Mouse (Mus musculus) spleen, postnatal 14 days (tissue): ENCODE results near the gene Acbd6.
A peak's percentile ranks its signal among the peaks of the same experiment; 100 is the strongest.

Source experiments
- DNase-seq, 2 experiments: peaks; one replicate each; pipeline ENCODE4 v3.0.0; 2021 to 2022; ENCODE audit warnings: low spot score in 2 of 2

Acbd6 gene

DNA sequence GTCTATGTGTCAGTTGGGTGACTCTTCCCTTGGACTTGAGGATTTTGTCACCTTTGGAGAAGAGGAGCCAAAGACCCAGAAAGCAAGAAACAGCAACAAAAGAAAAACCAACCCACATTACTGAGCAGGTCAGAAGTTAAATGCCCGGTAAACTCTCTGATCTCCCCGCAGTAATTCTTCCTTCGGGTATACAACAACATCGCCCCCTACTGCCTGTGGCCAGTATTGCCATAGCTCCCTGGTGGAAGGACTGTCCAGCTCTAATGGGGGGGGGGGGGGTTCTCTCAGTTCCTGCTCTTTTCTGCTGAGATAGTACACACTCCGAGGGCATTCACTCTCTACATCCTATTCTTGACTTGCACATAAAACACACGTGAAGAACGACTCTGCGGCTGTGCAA is 163.5 kb downstream of the Acbd6 start:
- no peak for DNase-seq

DNA sequence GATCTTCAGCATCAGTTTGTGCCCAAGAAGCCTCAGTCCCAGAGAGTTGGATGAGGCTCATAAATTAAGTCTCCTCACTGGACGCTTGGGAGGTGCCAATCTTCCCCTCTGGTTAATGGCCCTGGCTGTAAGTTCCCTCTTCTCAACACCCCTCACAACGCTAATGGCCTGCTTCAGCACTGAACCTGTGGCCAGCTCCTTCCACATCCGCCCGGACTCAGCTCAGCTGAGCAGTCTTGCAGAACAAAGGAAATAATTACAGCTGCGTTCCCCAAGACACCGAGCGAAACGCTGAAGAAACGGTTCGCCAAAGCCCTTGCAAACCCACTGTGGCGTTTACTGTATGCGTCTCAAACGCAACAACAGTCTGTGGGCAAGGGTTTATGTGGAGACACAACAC is 164.3 kb downstream of the Acbd6 start:
- DNase-seq: peak in 1 of 2 experiments; percentile 26

DNA sequence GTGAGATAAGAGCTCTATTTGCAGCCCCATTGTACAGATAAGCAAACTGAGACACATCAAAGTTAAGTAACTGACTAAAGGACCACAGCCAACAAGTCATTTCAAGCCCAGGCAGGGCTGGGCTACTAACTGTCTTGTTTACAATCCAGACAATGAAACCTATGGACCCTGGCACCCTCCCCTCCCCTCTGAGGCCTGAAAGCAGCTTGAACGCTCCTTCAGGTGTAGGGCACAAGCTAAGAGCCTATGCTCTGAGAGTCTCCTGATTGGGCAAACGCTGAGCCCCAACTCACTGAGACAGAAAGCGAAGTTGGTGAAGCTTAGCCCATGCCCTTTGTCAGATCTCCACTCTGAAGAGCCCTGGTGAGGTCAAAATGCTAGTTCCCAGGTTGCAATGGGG is 166.4 kb downstream of the Acbd6 start:
- no peak for DNase-seq

DNA sequence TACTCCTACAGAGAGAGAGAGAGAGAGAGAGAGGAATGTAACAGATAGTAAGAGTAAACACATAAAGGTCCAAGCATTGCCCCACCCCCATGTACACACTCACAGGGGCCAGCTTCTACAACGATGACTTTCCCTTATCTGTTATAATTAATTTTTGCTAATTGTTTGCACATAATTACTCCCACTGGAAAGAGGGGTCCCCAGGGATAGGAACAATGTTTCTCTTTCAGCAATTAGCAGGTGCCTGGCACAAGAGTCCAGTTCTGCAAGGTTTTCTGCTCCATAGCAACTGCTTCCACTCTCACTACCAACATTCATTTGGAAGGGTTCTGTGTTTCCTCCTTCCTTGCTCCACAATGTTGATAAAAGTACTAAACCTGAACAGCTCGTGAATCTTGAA is 168.0 kb downstream of the Acbd6 start:
- no peak for DNase-seq

DNA sequence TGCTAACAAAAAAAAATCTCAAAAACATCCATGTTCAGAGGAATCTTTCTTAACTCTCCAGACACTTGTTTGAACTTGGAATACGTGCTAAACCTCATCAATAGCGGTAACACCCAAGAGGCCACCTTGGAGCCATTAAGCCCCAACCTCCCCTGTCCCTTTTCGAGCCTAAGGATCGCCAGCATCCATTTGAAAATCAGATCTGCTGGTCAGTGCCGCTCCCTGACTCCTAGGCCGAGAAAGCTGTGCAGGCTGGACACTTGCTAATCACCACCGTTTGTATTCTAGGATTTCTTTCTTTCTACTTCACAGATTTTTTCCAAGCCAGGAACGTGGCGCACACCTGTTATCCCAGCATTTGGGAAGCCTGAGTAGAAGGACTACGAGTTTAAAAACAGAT is 169.9 kb downstream of the Acbd6 start:
- DNase-seq: no peak

DNA sequence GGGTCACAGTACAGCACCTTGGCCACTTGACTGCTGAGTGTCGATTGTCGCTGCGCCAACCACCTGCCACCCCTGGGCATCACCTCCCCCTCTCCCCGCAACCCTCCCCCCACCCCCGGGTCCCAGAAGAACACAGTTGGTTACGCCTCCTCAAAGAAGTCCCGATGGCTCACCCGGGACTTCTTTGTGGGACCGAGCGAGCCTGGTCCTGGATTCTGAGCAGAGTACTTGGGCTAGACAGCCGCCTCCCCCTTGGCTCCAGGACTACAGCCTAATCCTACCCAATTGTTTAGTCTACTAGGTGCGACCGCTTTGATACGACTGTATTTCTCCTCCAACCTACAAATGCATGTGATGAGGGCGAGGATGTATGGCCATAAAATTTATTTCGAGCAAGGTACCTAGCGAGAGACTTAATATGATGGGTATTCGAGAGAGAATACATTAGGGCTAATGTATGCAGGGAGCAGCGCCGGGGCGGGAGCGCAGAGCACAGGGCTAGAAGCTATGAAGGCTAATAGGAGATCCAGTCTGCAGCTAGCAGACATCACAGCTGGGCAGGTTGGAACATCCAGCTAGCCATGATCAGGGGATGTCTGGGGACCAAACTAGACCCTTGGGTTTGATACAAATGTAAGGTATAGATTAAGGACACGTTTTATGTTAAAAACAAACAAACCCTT is 171.3 kb downstream of the Acbd6 start:
- no peak for DNase-seq

DNA sequence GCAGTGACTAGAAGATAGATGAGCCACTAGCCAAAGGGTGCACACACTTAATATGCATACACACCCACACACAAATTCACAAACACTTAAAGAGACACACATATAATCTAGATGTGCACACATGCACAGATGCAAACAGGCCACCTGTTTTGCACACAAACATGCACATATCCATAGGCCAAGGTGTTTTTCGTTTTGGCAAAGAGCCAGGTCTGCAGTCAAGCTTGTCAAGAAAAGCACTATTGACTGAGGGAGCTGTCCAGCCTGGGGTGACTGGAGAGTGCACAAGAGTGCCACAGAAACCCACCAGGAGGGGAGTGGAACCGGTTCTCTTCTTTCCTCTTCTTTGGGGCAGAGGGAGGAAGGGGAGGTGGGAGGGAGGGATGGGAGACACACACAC is 173.2 kb downstream of the Acbd6 start:
- no peak for DNase-seq

DNA sequence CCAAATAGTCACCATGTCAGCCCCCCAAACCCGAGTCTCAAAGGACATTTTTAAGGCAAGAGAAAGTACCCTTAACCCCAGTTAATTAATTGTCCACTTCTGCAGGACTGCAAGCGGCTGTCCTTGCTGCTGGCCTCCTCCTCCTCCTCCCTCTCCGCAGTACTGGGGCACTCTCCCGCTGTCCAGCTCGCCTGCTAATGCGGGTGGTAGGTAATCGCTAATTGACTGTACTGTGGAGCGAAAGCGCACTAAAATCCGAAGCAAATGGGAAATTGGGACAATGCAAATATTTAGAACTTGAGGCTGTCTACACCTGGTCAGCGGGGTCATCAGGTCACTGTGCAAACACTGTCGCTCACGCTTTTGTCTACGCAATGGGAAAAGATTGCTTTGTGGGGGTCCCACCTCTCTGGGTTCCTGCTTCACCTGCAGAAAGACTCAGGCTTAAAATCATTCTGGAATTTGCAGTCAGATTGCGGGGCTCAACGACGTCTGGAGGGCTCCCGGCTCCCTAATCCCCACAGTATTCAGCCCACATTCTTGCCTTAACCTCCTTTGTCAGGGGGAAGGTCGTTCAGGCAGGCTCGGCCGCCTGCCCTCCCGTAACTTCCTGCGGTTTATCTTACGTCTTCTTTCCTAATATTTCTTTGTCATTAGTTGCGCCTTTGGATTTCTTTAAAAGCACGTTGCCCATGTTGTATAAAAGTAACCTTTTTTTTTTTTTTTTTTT is 178.3 kb downstream of the Acbd6 start:
- DNase-seq: no peak

DNA sequence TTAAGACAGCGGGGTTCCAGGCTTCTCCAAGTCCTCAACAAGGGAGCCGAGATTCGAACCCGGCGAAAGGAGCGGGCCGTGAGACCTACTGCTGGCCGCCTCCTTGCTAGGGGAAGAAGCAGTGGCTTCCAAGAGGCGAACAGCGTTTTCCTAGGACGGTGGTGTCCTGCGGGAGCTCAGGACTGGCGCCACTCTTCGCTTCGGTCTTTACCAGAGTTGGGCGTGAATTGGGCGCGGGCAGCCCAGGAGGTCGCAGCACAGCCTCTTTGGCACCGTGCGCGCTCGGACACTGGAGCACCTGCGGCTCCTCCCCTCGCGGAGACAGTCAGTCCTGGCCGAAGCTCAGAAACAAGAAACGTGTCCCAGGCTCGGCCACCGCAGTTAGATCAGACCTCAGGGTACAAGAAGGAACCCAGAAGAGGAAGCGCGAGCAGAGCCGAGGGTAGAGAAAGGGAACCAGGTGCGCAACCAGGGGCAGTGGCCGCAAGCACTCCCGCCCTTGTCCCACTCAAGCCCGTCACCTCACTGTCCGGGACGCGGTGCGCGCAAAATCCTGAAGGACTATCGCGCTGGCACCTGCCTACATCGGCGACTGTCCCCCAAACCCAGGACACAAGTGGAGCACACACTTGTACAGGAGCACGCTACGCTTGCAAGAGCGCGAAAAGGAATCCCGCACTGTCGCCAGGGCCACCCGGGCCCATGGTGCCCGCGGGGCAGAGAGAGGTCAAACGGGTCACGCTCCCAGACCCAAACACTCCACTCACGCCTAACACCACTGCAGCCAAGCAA is 179.3 kb downstream of the Acbd6 start:
- DNase-seq: no peak

DNA sequence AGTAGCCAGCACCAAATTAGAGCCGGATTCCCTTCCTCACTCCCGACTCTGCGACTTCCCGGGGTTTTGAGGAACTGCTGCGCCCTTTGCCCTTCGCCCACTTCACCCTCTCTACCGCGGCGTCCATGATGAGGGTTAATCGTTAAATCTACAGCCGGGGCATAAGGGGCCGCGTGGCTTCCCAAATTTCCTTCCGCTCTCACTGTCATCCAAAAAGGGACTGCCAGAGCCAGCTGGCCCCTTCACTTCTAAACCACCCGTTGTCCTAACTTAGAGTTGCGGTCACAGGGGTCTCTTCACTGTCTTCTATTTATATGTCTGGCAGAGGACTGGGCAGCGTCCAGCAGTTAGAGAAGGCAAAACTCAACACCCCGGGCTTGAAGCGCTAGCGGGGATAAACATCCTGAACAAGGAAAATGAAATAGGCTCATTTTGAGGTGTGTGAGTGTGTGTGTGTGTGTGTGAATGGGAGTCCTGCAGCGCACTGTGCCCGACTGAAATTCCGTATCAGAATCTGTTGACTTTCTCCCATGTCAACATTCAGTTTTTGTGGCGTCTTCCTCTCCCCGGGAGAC is 180.0 kb downstream of the Acbd6 start:
- DNase-seq: no peak
